Mouse (Mus musculus): ENCODE measurements around the gene Il21r. TPM values are rescaled to one million over a fixed set of nuclear protein-coding genes. Genes with fewer than 3 reads are reported as not detected.

The Il21r gene
- total and polyA plus RNA-seq, 3 experiments: 103 to 252 (median 142) TPM

DNA sequence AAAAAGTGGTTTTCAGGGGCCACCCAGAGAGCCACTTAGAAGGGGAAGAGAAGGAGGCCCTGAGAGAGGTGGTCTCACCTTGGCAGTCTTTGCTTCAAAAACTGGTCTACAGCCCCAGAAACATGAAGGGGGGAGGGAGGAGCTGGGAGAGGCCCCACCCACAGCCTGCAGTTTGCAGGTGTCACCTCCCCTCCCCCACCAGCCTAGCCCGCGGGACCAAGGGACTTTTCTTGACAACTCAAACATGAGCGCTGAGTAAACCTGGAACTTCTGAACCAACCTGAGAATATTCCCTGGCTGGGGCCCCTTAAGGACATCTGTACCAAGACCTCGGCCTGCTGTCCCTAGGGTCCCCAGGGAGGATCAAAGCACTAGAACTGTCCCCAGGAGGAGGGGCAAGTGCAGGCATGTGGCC is 2.5 kb downstream of the Il21r start (continued):
- TF ChIP-seq JUN (IDR thresholded peaks at IDR 0.05; ENCODE audit: insufficient read depth, low read depth, low read length) (peak; percentile 92), E2F4 (IDR thresholded peaks at IDR 0.05; ENCODE audit: insufficient replicate concordance, low read depth, low read length) (peak; percentile 63; the same call in 1 of the 2 replicates), ZKSCAN1 (IDR thresholded peaks at IDR 0.05; ENCODE audit: borderline replicate concordance, low read depth, low read length) (no peak)

DNA sequence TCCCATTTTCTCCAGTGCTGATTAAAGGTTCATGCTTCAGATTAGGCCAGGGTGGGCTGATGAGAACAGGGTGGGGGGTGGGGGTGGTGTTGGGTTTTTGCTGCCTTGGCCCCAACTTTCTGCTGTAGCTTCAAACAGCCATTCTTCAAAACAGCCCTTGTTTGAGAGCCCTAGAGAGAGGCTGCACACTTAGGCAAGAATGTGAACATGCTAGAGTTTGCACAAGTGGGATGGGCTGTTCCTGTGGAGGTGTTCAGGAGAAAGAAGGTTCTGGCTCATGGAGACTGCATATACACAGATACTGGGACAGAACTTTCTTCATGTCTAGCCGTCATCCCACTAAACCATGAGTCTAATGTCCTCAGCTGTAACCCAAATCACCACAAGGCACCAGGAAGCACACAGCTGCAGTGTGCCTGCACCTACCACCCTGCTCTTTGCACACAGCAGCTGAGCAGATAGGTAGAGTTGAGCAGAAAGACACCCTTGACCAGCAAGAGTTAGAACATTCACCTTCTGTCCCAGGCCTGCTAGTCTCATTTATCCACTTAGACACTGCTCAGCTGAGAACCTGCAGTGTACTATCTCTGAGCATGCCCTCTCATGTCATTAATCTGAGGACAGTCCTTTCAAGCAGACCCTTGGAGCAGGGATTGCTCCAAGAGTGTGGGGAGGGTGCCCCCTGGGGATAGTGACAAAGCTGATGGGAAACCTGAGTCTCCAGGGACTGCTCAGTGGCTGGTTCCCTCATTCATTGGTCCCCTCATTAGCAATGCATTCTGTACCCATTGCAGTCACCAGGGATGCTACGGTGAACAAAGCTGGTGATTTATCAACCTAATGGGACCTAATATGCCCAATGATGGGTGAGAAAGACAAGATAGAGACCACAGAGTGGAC is 3.3 kb downstream of the Il21r start:
- Histone ChIP-seq H3K27ac (ENCODE audit: insufficient read depth, low read depth) (peak overlapping the region; percentile 100), H3K4me3 (replicated peaks in 1 of 3; ENCODE audit: low read depth in 2 of 3, low read length in 2 of 3, poor library complexity in 1 of 3) (peak overlapping the region; percentile 28 to 86 (median 86)), H3K9ac (ENCODE audit: insufficient read depth, low read depth) (peak overlapping the region; percentile 93), H3K36me3 (replicated peaks in 1 of 2; ENCODE audit: control insufficient read depth in 1 of 2, insufficient read depth in 1 of 2, low read length in 1 of 2) (peaks cover 49 to 63% of the 10 kb centered on the region in 2 experiments), H3K4me2 (ENCODE audit: insufficient read depth, low read depth, poor library complexity, severe bottlenecking) (peak overlapping the region; percentile 92), H3K27me3 (replicated peaks) (no peaks in the 10 kb centered on the region), H3K9me3 (replicated peaks; ENCODE audit: low read length) (peaks cover 7% of the 10 kb centered on the region), H3K4me1 (ENCODE audit: control insufficient read depth in 1 of 2, insufficient read depth in 2 of 2) (peaks cover 9 to 48% of the 10 kb centered on the region in 2 experiments), H3K79me2 (replicated peaks; ENCODE audit: control insufficient read depth, extremely low read depth, insufficient read depth, poor library complexity, severe bottlenecking) (peaks cover 76% of the 10 kb centered on the region)
- dilution Hi-C loops (cut with MboI; ENCODE audit: extremely low pct_ligation_motif_present, extremely low pct_unique_long_range_greater_than_20kb, low sequenced_read_pairs): no loop called here
- in situ Hi-C loops (cut with MboI; ENCODE audit: low pct_ligation_motif_present, low pct_unique_long_range_greater_than_20kb, low sequenced_read_pairs): no loop called here
- DNase-seq (ENCODE audit: extremely low read depth): peak; percentile 85
- no peak; the same call in 1 of the 2 replicates for TF ChIP-seq CHD1 (IDR thresholded peaks at IDR 0.05; ENCODE audit: low read depth, low read length)
- peak; percentile 8; the same call in 1 of the 2 replicates for TF ChIP-seq NRF1 (IDR thresholded peaks at IDR 0.05; ENCODE audit: low read depth, low read length)
- TF ChIP-seq CTCF (conservative IDR thresholded peaks at IDR 0.05 in 1 of 2, IDR thresholded peaks at IDR 0.05 in 1 of 2; ENCODE audit: low read depth in 2 of 2, low read length in 2 of 2): peak in 1 of 2 experiments; percentile 40; a peak in 2 of 4 replicates
- TF ChIP-seq E2F4 (IDR thresholded peaks at IDR 0.05; ENCODE audit: insufficient replicate concordance, low read depth, low read length): no peak
- TF ChIP-seq USF1 (IDR thresholded peaks at IDR 0.05; ENCODE audit: low read depth, low read length): no peak
- TF ChIP-seq JUND (conservative IDR thresholded peaks at IDR 0.05; ENCODE audit: low read depth, low read length): no peak
- peak; percentile 76 for TF ChIP-seq MXI1 (IDR thresholded peaks at IDR 0.05; ENCODE audit: low read depth, low read length)
- TF ChIP-seq UBTF (IDR thresholded peaks at IDR 0.05; ENCODE audit: low read depth, low read length): no peak
- 0 out of 2 replicates have a peak, but pooled peaks have one; percentile 30 for TF ChIP-seq TBP (conservative IDR thresholded peaks at IDR 0.05; ENCODE audit: low read depth, low read length)
- no peak; the same call in 1 of the 2 replicates for TF ChIP-seq SIN3A (IDR thresholded peaks at IDR 0.05; ENCODE audit: low read length)
- TF ChIP-seq MEF2A (IDR thresholded peaks at IDR 0.05; ENCODE audit: borderline replicate concordance, low read depth, low read length): peak; percentile 52; the same call in 1 of the 2 replicates
- TF ChIP-seq MAX (IDR thresholded peaks at IDR 0.05; ENCODE audit: low read length): no peak
- TF ChIP-seq RCOR1 (conservative IDR thresholded peaks at IDR 0.05; ENCODE audit: low read depth, low read length): no peak; the same call in 1 of the 2 replicates
- TF ChIP-seq POLR2AphosphoS2 (IDR thresholded peaks at IDR 0.05; ENCODE audit: low read depth, low read length): peak; percentile 59; the same call in 1 of the 2 replicates
- TF ChIP-seq MAFK (IDR thresholded peaks at IDR 0.05; ENCODE audit: insufficient replicate concordance, low read length): no peak
- TF ChIP-seq RAD21 (IDR thresholded peaks at IDR 0.05; ENCODE audit: low read depth, low read length): peak; percentile 26
- peak; percentile 75; the same call in 1 of the 2 replicates for TF ChIP-seq KAT2A (IDR thresholded peaks at IDR 0.05; ENCODE audit: insufficient replicate concordance, low read length)
- peak; percentile 69; the same call in 1 of the 2 replicates for TF ChIP-seq IRF4 (IDR thresholded peaks at IDR 0.05; ENCODE audit: low read depth, low read length)
- peak; percentile 81; the same call in 1 of the 2 replicates for TF ChIP-seq ETS1 (conservative IDR thresholded peaks at IDR 0.05; ENCODE audit: low read depth, low read length)
- no peak for TF ChIP-seq PAX5 (IDR thresholded peaks at IDR 0.05; ENCODE audit: low read length)
- peak; percentile 29; the same call in 1 of the 2 replicates for TF ChIP-seq ZMIZ1 (IDR thresholded peaks at IDR 0.05; ENCODE audit: low read depth, low read length)
- TF ChIP-seq HCFC1 (IDR thresholded peaks at IDR 0.05; ENCODE audit: low read depth, low read length): no peak
- TF ChIP-seq CHD2 (IDR thresholded peaks at IDR 0.05; ENCODE audit: low read length): peak; percentile 39; the same call in 1 of the 2 replicates
- TF ChIP-seq EP300 (IDR thresholded peaks at IDR 0.05; ENCODE audit: low read length): no peak; the same call in 1 of the 2 replicates
- TF ChIP-seq ZKSCAN1 (IDR thresholded peaks at IDR 0.05; ENCODE audit: borderline replicate concordance, low read depth, low read length): no peak
- peak; percentile 83 for TF ChIP-seq TCF12 (IDR thresholded peaks at IDR 0.05; ENCODE audit: low read depth, low read length)
- peak; percentile 15; the same call in 1 of the 2 replicates for TF ChIP-seq ELF1 (IDR thresholded peaks at IDR 0.05; ENCODE audit: low read depth, low read length)
- no peak for TF ChIP-seq NELFE (IDR thresholded peaks at IDR 0.05; ENCODE audit: low read depth, low read length)
- no peak for TF ChIP-seq GABPA (IDR thresholded peaks at IDR 0.05; ENCODE audit: insufficient replicate concordance, low read depth, low read length)
- no peak for TF ChIP-seq ZNF384 (IDR thresholded peaks at IDR 0.05; ENCODE audit: low read depth, low read length)
- TF ChIP-seq SMC3 (IDR thresholded peaks at IDR 0.05; ENCODE audit: low read depth, low read length): peak; percentile 36; the same call in 1 of the 2 replicates
- TF ChIP-seq USF2 (conservative IDR thresholded peaks at IDR 0.05; ENCODE audit: low read depth, low read length): no peak
